Mouse (Mus musculus) CH12.LX (cell line): Measurements from ENCODE around the gene Cx3cl1.
A peak's percentile ranks its signal among the peaks of the same experiment; 100 is the strongest.

Experiments used
- CTCF ChIP-seq, 2 experiments: IDR thresholded peaks in 1 of 2; conservative IDR thresholded peaks in 1 of 2; 2 replicates each; pipeline ENCODE4 v1.5.1; 2011 to 2012; ENCODE audit warnings: low read depth in 2 of 2, low read length in 2 of 2, improper control_type of control experiment in 1 of 2, inconsistent platforms in 1 of 2, mild to moderate bottlenecking in 1 of 2, moderate library complexity in 1 of 2
- EP300 ChIP-seq: IDR thresholded peaks from 2 replicates; pipeline ENCODE4 v1.6.1; 2011; ENCODE audit warnings: low read length, improper control_type of control experiment
- MAZ ChIP-seq: IDR thresholded peaks from 2 replicates; pipeline ENCODE4 v1.6.1; 2012; ENCODE audit warnings: low read depth, mild to moderate bottlenecking, inconsistent platforms, low read length, improper control_type of control experiment, moderate library complexity
- POLR2A ChIP-seq: IDR thresholded peaks from 2 replicates; pipeline ENCODE4 v1.6.1; 2011; ENCODE audit warnings: low read depth, mild to moderate bottlenecking, improper control_type of control experiment, low read length
- USF1 ChIP-seq: IDR thresholded peaks from 2 replicates; pipeline ENCODE4 v1.6.1; 2014; ENCODE audit warnings: low read depth, mild to moderate bottlenecking, inconsistent platforms, low read length, improper control_type of control experiment
- ZC3H11A ChIP-seq: IDR thresholded peaks from 2 replicates; pipeline ENCODE4 v1.6.1; 2012; ENCODE audit warnings: low read depth, mild to moderate bottlenecking, inconsistent platforms, low read length, improper control_type of control experiment

- TF ChIP-seq POLR2A = peak; percentile 80
- TF ChIP-seq USF1 = no peak
- no peak; the same call in 1 of the 2 replicates for TF ChIP-seq MAZ
- no peak for TF ChIP-seq CTCF (conservative IDR thresholded peaks at IDR 0.05 in 1 of 2, IDR thresholded peaks at IDR 0.05 in 1 of 2; ENCODE audit: low read depth in 2 of 2, low read length in 2 of 2)
- TF ChIP-seq EP300 = peak; percentile 9; the same call in 1 of the 2 replicates
- TF ChIP-seq ZC3H11A = no peak
These were observed 9.5 kb downstream of the Cx3cl1 start for GRCm38 (mm10) chr8:94781155-94781837.
